Mouse (Mus musculus) frontal cortex, postnatal 36 days (tissue): Measurements from ENCODE around the gene Nudt22.
A peak's percentile ranks its signal among the peaks of the same experiment; 100 is the strongest.
"Not testable (repeated sequence)": the region's sequence is repeated elsewhere in the genome, so short reads cannot be mapped to it uniquely, and the experiment has no call there.

Source experiments
- DNase-seq, 2 experiments: peaks; one replicate each; pipeline ENCODE4 v3.0.0; 2022; ENCODE audit warnings: low spot score in 2 of 2

Gene Nudt22

DNA sequence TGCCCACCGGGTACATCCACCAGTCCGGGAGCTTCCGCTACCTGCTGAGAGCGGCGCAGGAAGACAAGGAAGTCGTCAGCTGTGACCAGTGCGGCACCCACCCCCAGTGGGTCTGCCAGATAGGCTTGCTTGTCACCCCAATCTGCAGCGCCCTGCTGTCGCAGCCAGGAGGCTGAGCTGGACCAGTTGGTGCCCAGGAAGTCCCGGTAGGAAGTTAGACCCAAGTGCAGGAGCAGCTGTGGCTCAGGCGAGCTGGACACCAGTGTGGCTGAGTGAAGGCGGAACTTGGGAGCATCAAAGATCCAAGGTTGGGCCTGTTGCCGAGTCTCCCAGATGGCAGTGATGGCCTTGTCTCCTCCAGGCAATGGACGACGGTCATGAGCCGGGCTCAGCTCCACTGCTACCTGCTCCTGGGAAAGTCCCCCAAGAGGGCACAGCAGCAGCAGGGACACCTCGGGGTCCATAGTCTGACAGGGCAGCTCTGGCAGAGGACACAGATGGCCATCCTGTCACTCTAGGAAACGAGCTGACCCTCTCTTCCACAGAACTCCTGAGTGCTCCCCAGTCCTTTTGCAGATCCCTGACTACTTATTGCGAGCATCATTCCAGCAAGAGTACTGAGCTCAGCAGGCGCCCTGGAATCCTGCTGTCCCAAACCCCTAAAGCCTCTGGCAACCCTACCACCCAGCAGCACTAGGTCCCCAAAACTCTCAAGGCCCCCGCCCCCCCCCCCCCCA is 494 bp downstream of the Nudt22 start:
- DNase-seq = no peak

- no peak for DNase-seq
These were observed 1.4 kb downstream of the Nudt22 start for GRCm38 (mm10) chr19:6994489-6994888.

- DNase-seq = no peak
These were observed 1.9 kb downstream of the Nudt22 start for GRCm38 (mm10) chr19:6994002-6994401.

- no peak for DNase-seq
These were observed 2.7 kb downstream of the Nudt22 start for GRCm38 (mm10) chr19:6993011-6993770.

DNA sequence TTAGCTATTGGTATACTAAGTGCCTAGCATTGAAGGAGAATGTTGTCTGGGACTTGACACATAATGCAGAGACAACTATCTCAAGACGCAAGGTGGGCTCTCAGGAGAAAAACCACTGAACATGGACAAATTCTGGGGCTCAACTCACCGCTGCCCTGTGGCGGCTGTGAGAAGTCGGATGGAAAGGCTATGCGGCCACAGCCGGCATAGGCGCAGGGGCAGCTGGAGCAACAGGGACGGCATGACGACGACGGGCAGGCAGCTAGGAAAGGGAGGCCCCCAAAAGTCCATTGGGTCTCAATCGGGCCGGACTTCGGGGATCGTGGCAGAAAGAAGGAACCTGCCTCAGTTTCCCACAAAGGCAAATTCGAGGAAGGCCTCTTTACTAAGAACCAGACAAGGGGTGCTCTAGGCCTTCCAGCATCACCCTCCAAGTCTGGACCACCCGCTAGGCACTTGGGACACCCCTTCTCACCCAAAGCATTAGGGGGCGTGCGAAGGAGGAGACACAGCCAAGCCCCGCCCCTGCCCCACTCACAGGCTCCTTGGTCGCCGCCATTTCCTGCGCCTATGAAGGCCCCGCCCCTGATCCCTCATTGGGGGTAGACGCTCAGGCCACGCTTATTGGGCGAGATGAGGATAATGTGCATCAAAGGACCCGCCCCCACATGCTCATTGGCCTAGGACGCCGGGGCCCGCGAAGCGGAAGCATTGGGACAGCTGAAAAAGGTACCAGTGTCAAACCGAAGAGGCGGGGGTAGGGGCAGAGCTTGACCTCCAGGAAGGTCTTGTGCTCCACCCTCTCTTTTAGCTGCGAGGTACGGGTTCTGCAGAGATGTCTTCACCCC is 3.7 kb downstream of the Nudt22 start, which contains the start of gene Dnajc4:
Gene Dnajc4 (minus strand): TSS at position 562 of the 848 bp plus-strand sequence.
- peak; percentile 92 to 96 for DNase-seq

- DNase-seq = not testable (repeated sequence)
These were observed 4.8 kb downstream of the Nudt22 start for GRCm38 (mm10) chr19:6991166-6991565.

DNA sequence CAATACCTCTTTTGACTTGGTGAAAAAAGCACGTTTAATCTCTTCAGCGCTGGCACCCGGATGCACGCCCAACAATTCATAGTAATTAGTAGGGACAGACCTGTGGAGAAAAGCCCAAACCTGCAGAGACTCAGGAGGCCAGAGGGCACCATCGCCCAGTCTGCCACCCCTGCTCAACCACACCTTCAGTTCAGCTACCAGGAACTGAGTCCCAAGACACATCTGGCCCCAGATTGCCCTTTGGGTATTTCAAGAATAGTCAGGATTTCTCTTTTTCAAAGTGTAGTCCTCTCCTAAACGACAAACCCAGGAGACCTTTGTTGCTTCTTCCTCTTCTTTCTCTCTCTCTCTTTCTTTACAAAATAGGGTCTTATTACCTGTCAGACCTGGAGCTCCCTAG is 5.2 kb downstream of the Nudt22 start:
- DNase-seq = no peak

DNA sequence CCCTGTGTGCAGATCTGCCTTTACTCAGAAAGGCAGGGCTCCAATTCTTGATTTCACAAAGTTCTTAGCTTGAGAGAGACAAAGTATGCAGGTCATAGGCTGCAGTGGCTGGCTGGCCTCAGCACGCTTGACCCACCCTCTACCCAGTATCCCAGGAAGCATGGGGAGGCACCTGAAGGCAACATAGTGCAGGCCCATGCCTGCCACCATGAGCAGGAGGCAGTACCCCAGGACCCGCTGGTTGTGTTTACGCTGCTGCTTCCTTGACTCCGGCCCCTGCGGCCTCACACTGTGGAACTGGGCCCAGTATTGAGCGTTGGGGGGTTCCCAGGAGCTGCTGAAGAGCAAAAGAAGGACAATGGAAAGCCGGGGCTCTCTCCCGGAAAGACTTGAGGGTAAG is 6.7 kb downstream of the Nudt22 start:
- no peak for DNase-seq

GRCm38 (mm10) chr19:6987904-6988285 is 8.0 kb downstream of the Nudt22 start:
- no peak for DNase-seq

DNA sequence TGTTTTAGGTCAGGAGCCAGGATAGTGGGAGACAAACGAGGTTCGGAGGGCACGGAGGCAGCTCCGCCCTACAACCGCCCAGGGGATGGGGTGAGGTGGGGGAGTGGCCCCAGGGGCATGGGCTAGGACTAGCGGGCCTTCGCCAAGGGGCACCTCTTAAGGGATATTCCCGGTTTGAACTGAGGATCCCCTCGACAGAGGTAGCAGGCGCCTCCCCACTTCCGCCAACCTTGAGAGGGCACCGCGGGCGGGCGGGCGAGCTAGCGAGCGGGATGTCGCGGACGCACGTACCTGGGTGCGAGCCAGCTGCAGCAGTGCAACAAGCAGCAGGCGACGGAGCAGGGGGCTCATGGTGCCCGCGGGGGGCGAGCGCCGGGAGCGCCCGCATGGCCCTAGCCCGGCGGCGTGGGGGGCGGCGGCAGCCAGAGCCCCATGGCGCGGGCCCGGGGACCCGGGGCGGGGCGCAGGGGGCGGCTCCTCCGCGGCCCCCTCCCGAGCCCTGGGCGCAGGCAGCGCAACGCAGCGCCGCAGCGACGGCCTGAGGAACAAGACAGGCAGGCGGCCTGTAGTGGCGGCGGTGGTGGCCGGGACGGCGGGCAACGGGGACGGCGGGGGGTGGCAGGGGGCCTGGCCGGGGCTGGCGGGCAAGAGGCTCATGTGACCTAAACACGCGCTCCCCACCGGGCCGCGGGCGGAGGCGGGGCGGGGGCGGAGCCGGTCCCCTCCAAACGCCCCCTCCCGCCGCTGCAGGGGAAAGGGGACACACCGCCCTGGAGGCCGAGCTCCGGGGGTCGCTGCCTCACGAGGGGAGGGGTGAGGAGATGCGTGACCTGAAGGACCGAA is 8.6 kb downstream of the Nudt22 start, which contains the start of gene Vegfb:
Gene Vegfb (minus strand): TSS at position 591 of the 843 bp plus-strand sequence.
- DNase-seq = peak in 1 of 2 experiments; percentile 62

GRCm38 (mm10) chr19:6985951-6986708 is 9.8 kb downstream of the Nudt22 start:
- DNase-seq = no peak

GRCm38 (mm10) chr19:6985300-6985699 is 10.6 kb downstream of the Nudt22 start:
- no peak for DNase-seq

DNA sequence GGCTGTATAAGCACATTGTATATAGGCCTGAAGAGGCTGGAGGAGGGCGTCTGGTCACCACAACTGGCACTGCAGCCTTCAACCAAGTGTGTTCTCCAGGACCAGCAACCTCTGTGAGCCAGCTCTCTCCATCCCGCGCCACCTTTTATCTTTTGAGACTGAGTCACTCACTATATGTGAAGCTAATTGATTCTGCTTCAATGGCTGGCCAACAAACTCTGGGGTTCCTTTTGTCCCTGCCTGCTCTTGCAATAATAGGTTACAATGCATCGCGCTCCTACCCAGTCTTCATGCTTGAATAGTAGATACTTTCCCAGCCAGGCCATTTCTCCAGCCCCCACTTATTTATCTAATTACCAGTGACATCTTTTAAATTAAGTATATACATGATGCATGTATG is 12.3 kb downstream of the Nudt22 start:
- DNase-seq = no peak

DNA sequence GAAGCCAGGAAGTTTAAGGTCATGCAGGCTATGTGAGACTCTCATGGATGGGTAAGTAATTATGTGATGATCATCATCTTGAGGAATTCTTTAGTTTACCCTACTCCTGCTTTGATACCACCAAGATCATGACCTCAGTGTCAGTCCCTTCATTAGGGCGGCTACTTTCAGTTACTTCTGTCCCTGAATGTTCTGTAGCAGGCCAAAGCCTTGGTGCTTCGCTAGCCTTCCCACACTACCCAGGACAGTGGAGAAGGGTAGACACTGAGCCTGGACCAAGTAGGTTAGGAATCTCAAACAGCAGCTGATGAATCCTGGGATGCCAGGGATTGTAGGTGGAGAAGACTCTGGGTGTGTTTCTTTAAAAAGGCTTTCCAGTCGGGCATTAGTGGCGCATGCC is 14.5 kb downstream of the Nudt22 start:
- no peak for DNase-seq

GRCm38 (mm10) chr19:6980381-6981093 is 15.4 kb downstream of the Nudt22 start, which contains the start of gene Fkbp2:
TSS of gene Fkbp2 (minus strand) at chr19:6980501.
- DNase-seq = peak; percentile 99

- peak; percentile 98 to 100 for DNase-seq
These were observed 16.2 kb downstream of the Nudt22 start for GRCm38 (mm10) chr19:6979486-6980380.

DNA sequence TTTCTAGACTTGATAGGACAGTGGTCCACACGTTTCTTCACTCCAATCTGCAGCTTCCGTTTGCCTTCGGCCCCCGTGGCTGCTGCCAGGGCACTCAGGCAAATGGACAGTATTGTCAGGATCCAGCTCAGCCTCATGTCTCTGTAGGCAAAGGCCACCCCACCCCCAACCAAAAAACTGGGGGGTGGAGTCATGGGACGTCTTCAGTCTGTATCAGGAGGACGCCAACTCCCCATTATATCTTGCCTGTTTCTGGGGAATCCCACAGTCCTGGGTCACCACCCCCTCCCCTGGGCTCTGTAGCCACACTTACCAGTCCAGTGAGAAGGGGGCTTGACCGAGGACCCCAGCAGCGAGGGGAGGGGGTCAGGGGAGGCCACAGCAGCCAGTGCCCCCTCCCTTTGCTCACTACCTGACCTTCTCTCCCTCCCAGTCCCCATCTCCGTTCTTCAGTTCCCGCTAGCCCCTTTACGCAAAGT is 16.9 kb downstream of the Nudt22 start:
- DNase-seq = no peak

- DNase-seq = no peak
These were observed 17.3 kb downstream of the Nudt22 start for GRCm38 (mm10) chr19:6978639-6978974.
